Mouse (Mus musculus) monocyte, adult 5-6 weeks (primary cell): ENCODE data around the gene Ndufa12. TPM values are rescaled to one million over a fixed set of nuclear protein-coding genes. Genes with fewer than 3 reads are reported as not detected.

ENCODE experiments used
- ATAC-seq: fragments of 153-309, 156-312 bp; replicated peaks from 2 replicates; pipeline ENCODE4 v1.8.0; 2017; ENCODE audit warnings: mild to moderate bottlenecking; ENCODE audit not compliant: low TSS enrichment, insufficient number of reproducible peaks, severe bottlenecking, poor library complexity, low FRiP score
- total RNA-seq: library from RNA; stranded (forward); fragments of 200-1000, 200-491, 200-594 nt; gene quantifications from 3 replicates; pipeline ENCODE4 v1.2.3, GENCODE M21; 2017

Ndufa12 gene
- total RNA-seq, 1 experiment from 2014 or later, result 119 TPM

GRCm38 (mm10) chr10:94211725-94212124 lies 13.2 kb downstream of the Ndufa12 start:
- ATAC-seq, result no peak

GRCm38 (mm10) chr10:94225026-94225750 lies 26.7 kb downstream of the Ndufa12 start:
- ATAC-seq, result no peak

- ATAC-seq, result no peak
These were observed 31.9 kb downstream of the Ndufa12 start for GRCm38 (mm10) chr10:94230172-94230981.

- ATAC-seq, result no peak
These were observed 32.5 kb downstream of the Ndufa12 start for GRCm38 (mm10) chr10:94231025-94231424.

GRCm38 (mm10) chr10:94235200-94235599 lies 36.7 kb downstream of the Ndufa12 start:
- no peak for ATAC-seq

- no peak for ATAC-seq
These were observed 42.8 kb downstream of the Ndufa12 start for GRCm38 (mm10) chr10:94241346-94241745.

- ATAC-seq, result no peak
These were observed 49.3 kb downstream of the Ndufa12 start for GRCm38 (mm10) chr10:94247748-94248349.

- ATAC-seq, result no peak
These were observed 51.3 kb downstream of the Ndufa12 start for GRCm38 (mm10) chr10:94249575-94250456.

- no peak for ATAC-seq
These were observed 54.8 kb downstream of the Ndufa12 start for GRCm38 (mm10) chr10:94253260-94253807.

GRCm38 (mm10) chr10:94254766-94255165 lies 56.2 kb downstream of the Ndufa12 start:
- ATAC-seq, result no peak

GRCm38 (mm10) chr10:94255744-94256143 lies 57.2 kb downstream of the Ndufa12 start:
- ATAC-seq, result no peak

GRCm38 (mm10) chr10:94256518-94256917 lies 58.0 kb downstream of the Ndufa12 start:
- no peak for ATAC-seq

- ATAC-seq, result no peak
These were observed 62.0 kb downstream of the Ndufa12 start for GRCm38 (mm10) chr10:94260544-94260943.

GRCm38 (mm10) chr10:94262646-94263045 lies 64.1 kb downstream of the Ndufa12 start:
- no peak for ATAC-seq

GRCm38 (mm10) chr10:94263211-94263610 lies 64.7 kb downstream of the Ndufa12 start:
- no peak for ATAC-seq

- ATAC-seq, result no peak
These were observed 67.4 kb downstream of the Ndufa12 start for GRCm38 (mm10) chr10:94265656-94266542.
